Mouse (Mus musculus): Measurements from ENCODE around the gene Bcl7c. TPM values are rescaled to one million over a fixed set of nuclear protein-coding genes. Genes with fewer than 3 reads are reported as not detected.
A peak's percentile ranks its signal among the peaks of the same experiment; 100 is the strongest.

Bcl7c gene
- polyA plus RNA-seq, 1 experiment from 2014 or later = 34.5 TPM

DNA sequence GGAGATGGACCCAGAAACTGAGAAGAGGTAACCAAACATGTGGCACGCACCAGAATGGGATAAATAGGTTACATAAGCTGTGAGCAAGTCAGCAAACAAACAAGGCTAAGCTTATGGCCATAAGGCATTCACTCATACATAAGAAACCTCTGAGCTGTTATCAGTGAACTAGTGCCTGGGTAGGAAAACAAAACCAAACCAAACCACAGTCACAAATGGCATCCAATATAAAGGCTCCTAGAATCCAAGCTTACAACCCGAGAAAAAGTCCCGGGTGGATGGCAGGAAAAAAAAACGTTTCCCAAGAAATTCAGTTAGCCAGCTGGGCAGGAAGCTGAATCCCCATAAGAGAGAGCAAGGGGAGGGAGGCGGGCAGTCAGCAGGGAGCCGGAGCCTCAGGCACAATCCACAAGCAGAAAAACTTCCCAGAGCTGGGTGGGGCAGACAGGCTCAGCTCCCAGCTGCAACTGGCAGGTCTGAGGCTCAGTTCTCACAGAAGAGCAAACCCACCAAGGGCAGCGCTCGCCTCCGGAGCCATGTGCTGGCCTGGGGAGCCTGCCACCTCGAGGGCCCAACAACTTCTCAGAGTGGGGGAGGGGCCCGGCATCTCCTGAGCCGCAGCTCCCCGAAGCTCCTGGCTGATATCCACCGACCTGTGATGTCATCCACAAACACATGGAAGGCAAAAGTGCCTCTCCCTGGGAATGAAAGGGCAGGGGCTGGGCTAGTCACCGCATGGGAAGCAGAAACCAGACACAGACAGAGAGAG lies 17.3 kb downstream of the Bcl7c start:
- Histone ChIP-seq H3K4me1 (ENCODE audit: control insufficient read depth, insufficient read depth, low read length) (peaks cover 10% of the 10 kb centered on the region; the same call in 1 of the 2 replicates), H3K27ac (ENCODE audit: low read length) (peak overlapping the region; percentile 94), H3K9ac (ENCODE audit: low read depth, low read length) (peak overlapping the region; percentile 71), H3K36me3 (ENCODE audit: control insufficient read depth, insufficient read depth, low read length) (no peaks in the 10 kb centered on the region), H3K4me3 (ENCODE audit: low read length) (peak overlapping the region; percentile 45), H3K9me3 (ENCODE audit: control insufficient read depth, low read length) (no peaks in the 10 kb centered on the region), H3K27me3 (replicated peaks; ENCODE audit: control insufficient read depth, insufficient read depth, low read length) (no peaks in the 10 kb centered on the region), H3K4me2 (ENCODE audit: low read depth, low read length) (peak overlapping the region; percentile 76)
- WGBS = 3% methylated on average over 15 of the region's 15 CpGs
- ATAC-seq = peak; percentile 92

DNA sequence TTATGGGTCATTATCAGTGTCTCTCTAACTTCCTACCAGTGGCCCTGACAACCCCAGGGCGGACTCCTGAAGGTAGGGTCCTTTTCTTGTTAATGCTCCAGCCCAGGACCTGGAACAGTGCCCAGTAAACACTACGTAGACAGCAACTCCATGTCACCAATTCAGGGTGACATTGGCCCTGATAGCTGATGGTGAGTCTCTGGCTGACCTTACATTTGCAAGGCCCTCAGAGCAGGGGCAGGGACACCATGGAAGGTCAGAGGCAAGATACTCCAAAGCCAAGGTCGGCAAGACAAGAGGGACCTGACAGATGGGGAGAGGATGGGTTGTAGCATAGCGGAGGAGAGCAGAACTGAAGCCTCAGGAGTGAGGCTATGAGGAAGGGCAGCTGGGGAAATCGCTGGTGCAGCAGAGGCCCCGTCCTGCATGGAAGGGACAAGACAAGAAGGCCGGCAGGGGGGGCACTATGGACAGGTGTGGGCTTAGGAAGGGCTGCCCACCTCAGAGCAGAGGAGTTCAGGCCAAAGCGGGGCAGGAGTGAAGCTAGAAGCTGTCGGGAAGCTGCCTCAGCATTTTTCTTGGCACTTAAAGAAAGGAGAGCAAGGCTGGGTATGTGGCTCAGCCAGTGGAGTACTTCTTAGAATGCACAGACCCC lies 19.0 kb downstream of the Bcl7c start:
- H3K4me3 ChIP-seq (ENCODE audit: low read length) = no peak overlapping the region
- no peak overlapping the region for H3K27ac ChIP-seq (ENCODE audit: low read length)
- ATAC-seq = no peak
- 74% methylated on average over 9 of the region's 9 CpGs for WGBS
- H3K27me3 ChIP-seq (replicated peaks; ENCODE audit: control insufficient read depth, insufficient read depth, low read length) = no peaks in the 10 kb centered on the region
- 0 out of 2 replicates have a peak overlapping the region, but pooled peaks have one; percentile 12 for H3K9ac ChIP-seq (ENCODE audit: low read depth, low read length)
- H3K4me2 ChIP-seq (ENCODE audit: low read depth, low read length) = no peak overlapping the region
- peaks cover 22% of the 10 kb centered on the region for H3K4me1 ChIP-seq (ENCODE audit: control insufficient read depth, insufficient read depth, low read length)
- no peaks in the 10 kb centered on the region for H3K9me3 ChIP-seq (ENCODE audit: control insufficient read depth, low read length)
- H3K36me3 ChIP-seq (ENCODE audit: control insufficient read depth, insufficient read depth, low read length) = no peaks in the 10 kb centered on the region

DNA sequence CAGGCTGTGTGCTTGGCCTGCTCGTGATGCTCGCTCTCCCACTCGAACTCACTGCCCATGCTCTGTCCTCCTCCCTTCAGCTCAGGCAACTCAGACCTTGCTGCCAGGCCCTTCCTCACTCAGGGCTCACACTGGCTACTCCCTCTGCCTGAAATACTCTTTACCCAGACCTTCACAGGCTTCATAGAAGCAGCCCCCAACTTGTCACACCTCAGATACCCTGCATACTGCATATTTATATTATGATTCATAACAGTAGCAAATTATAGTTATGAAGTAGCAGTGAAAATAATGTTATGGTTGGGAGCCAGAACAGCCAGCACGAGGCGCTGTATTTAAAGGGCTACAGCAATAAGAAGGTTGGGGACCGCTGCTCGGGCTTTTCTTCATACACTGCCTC lies 19.8 kb downstream of the Bcl7c start:
- no peak overlapping the region for H3K4me2 ChIP-seq (ENCODE audit: low read depth, low read length)
- WGBS = 85% methylated on average over 7 of the region's 7 CpGs
- no peaks in the 10 kb centered on the region for H3K9me3 ChIP-seq (ENCODE audit: control insufficient read depth, low read length)

DNA sequence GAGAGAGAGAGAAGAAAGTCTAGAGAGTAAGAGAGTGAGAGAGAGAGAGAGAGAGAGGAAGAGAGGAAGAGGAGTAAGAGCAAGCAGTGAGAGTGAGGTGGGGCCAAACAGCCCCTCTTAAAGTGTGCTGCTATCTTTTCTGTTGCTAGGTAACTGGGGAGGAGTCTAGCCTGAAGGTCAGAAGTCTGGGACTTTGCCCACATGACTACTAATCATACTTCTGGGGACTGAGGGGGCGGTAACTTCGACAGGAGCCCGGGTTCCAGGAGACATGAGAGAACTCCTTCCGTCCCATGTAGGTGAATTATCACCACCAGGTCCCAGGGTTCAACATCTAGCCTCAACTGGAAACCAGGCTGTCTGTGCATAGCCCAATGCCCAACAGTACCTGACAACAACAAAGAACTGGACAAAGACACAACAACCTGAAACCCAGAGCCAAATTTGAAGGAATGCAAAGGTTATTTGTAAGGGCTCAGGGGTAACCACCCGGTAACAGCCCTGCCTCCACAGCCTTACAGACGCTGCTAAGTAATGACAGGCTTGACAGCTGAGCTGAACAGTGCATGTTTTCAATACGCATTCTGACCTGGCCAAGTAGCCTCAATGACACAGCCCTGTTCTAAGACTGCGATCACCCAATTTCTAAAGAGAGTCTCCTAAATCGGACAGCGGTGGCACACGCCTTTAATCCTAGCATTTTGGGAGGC lies 21.8 kb downstream of the Bcl7c start:
- peak; percentile 50; the same call in 1 of the 2 replicates for ATAC-seq
- Histone ChIP-seq H3K9ac (ENCODE audit: low read depth, low read length) (no peak overlapping the region), H3K4me1 (ENCODE audit: control insufficient read depth, insufficient read depth, low read length) (peaks cover 25% of the 10 kb centered on the region), H3K27ac (ENCODE audit: low read length) (peak overlapping the region; percentile 14; the same call in 1 of the 2 replicates), H3K4me3 (ENCODE audit: low read length) (no peak overlapping the region), H3K36me3 (ENCODE audit: control insufficient read depth, insufficient read depth, low read length) (no peaks in the 10 kb centered on the region), H3K9me3 (ENCODE audit: control insufficient read depth, low read length) (no peaks in the 10 kb centered on the region), H3K4me2 (ENCODE audit: low read depth, low read length) (no peak overlapping the region), H3K27me3 (replicated peaks; ENCODE audit: control insufficient read depth, insufficient read depth, low read length) (no peaks in the 10 kb centered on the region)
- WGBS = 62% methylated on average over 11 of the region's 11 CpGs

More for the DNA sequence above, 19.8 kb downstream of the Bcl7c start:
- no peak overlapping the region for H3K27ac ChIP-seq (ENCODE audit: low read length)
- no peaks in the 10 kb centered on the region for H3K36me3 ChIP-seq (ENCODE audit: control insufficient read depth, insufficient read depth, low read length)
- no peak for ATAC-seq
- peaks cover 22% of the 10 kb centered on the region for H3K4me1 ChIP-seq (ENCODE audit: control insufficient read depth, insufficient read depth, low read length)
- no peaks in the 10 kb centered on the region for H3K27me3 ChIP-seq (replicated peaks; ENCODE audit: control insufficient read depth, insufficient read depth, low read length)
- H3K4me3 ChIP-seq (ENCODE audit: low read length) = no peak overlapping the region
- no peak overlapping the region for H3K9ac ChIP-seq (ENCODE audit: low read depth, low read length)

DNA sequence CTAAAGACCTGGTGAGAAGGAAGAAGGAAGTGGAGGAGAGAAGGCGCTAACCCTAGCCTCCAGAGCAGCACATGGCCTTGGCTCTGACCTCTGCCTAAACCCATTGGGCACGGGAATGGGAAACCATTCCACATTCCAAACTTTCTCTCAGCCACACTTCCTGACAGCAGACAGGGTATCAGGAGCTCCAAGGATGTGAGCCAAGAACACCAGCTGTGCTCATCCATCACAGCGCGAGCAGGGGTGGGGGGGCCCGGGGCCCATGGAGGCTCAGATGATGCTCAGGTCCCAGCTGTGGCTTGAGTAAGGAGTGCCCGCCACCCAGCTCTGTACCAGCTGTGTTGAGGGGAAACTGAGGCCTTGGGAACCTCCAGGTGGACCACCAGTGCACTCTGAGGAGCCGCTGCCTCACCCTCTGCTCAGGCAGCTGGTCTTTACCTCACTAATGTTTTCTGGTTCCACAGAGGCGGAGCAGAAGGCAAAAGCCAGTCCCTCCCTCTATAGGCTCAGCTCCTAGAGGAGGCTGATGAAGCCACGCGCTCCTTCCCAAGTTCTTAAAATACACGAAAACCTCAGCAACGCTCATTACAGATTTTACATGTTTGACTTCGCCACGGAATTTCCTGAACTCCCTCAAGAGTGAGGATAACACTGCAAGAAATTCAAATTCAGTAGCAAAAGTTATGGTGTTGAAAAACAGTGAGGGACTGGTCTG lies 23.3 kb downstream of the Bcl7c start:
- Histone ChIP-seq H3K4me1 (ENCODE audit: control insufficient read depth, insufficient read depth, low read length) (peaks cover 22% of the 10 kb centered on the region), H3K4me2 (ENCODE audit: low read depth, low read length) (0 out of 2 replicates have a peak overlapping the region, but pooled peaks have one; percentile 3), H3K9ac (ENCODE audit: low read depth, low read length) (no peak overlapping the region), H3K27ac (ENCODE audit: low read length) (no peak overlapping the region), H3K27me3 (replicated peaks; ENCODE audit: control insufficient read depth, insufficient read depth, low read length) (no peaks in the 10 kb centered on the region), H3K9me3 (ENCODE audit: control insufficient read depth, low read length) (no peaks in the 10 kb centered on the region), H3K36me3 (ENCODE audit: control insufficient read depth, insufficient read depth, low read length) (no peaks in the 10 kb centered on the region), H3K4me3 (ENCODE audit: low read length) (no peak overlapping the region)
- WGBS = 59% methylated on average over 14 of the region's 14 CpGs
- ATAC-seq = peak; percentile 34; the same call in 1 of the 2 replicates

DNA sequence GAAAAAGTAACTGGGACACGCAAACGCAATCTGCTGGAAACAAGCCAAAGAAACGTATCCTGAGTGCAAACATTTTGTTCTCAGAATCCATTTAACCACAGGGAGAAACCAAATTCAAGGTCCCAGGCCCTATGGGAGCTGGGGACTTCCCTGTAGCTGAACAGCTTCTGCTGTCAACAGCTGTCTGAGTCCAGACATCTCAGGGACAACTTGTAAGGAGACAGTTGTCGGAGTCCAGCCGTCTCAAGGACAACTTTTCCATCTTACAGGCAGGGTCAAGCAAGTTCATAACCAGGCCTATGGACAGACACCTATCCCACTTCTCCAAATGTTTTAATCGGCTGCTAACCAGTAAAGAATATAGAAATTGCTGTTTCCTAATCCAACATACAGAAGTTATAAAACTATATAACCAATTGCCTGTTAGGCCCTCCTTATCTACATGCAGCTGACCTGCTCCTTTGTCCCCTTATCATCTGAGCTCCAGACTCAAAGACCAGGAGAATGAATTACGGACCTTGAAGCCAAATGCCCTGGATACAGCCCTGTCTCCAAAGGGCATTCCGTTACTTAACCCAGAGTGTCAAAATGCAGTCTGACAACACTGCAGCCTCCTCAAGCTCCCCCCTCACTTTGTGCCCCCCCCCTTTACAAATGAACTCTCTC lies 26.7 kb downstream of the Bcl7c start:
- Histone ChIP-seq H3K27me3 (replicated peaks; ENCODE audit: control insufficient read depth, insufficient read depth, low read length) (no peaks in the 10 kb centered on the region), H3K4me1 (ENCODE audit: control insufficient read depth, insufficient read depth, low read length) (peaks cover 18% of the 10 kb centered on the region), H3K27ac (ENCODE audit: low read length) (no peak overlapping the region), H3K9me3 (ENCODE audit: control insufficient read depth, low read length) (no peaks in the 10 kb centered on the region), H3K36me3 (ENCODE audit: control insufficient read depth, insufficient read depth, low read length) (no peaks in the 10 kb centered on the region), H3K9ac (ENCODE audit: low read depth, low read length) (no peak overlapping the region), H3K4me3 (ENCODE audit: low read length) (no peak overlapping the region), H3K4me2 (ENCODE audit: low read depth, low read length) (no peak overlapping the region)
- no peak for ATAC-seq
- 64% methylated on average over 8 of the region's 8 CpGs for WGBS

DNA sequence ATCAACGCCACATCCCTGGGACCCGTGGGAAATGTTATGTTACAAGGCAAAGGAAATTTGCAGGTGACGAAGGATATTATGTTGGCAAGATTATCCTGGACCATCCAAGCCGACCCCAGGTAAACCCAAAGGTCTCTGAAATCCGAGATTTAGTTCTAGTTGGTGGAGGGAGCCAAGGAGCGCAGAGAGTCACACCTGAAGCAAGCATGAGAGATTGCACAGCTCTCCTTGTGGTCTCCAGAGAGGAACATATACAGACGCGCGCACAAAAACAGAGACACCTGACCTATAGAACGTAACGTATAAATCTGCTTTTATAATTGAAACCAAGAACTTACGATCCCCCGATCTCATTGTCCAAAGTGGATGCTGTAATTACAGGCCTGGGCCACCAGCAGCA lies 28.2 kb downstream of the Bcl7c start:
- 87% methylated on average over 13 of the region's 13 CpGs for WGBS
- Histone ChIP-seq H3K4me2 (ENCODE audit: low read depth, low read length) (no peak overlapping the region), H3K36me3 (ENCODE audit: control insufficient read depth, insufficient read depth, low read length) (no peaks in the 10 kb centered on the region), H3K9ac (ENCODE audit: low read depth, low read length) (no peak overlapping the region), H3K9me3 (ENCODE audit: control insufficient read depth, low read length) (no peaks in the 10 kb centered on the region), H3K4me1 (ENCODE audit: control insufficient read depth, insufficient read depth, low read length) (peaks cover 9% of the 10 kb centered on the region), H3K4me3 (ENCODE audit: low read length) (no peak overlapping the region), H3K27ac (ENCODE audit: low read length) (no peak overlapping the region), H3K27me3 (replicated peaks; ENCODE audit: control insufficient read depth, insufficient read depth, low read length) (no peaks in the 10 kb centered on the region)
- no peak for ATAC-seq

DNA sequence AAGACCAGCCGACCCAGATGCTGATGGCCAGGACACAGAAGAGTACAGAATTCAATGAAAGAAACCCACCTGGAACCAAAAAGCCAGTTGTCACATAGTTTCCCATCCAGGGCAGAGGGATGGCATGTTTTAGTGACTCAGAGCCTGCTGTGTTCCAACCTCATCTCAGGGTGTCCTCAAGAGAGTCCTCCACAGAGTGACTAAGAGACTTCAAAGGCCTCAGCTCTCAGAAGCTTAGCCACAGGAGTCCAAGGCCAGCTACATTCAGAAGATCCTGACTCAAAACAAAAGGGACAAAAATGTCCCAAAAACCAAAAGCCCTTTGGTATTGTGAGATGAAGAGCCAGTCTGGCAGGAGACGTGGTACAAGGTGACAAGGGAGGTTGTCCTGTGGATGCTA lies 29.9 kb downstream of the Bcl7c start:
- H3K9ac ChIP-seq (ENCODE audit: low read depth, low read length) = no peak overlapping the region
- H3K4me2 ChIP-seq (ENCODE audit: low read depth, low read length) = no peak overlapping the region
- no peak overlapping the region for H3K27ac ChIP-seq (ENCODE audit: low read length)
- no peak for ATAC-seq
- H3K9me3 ChIP-seq (ENCODE audit: control insufficient read depth, low read length) = no peaks in the 10 kb centered on the region
- no peaks in the 10 kb centered on the region for H3K36me3 ChIP-seq (ENCODE audit: control insufficient read depth, insufficient read depth, low read length)
- H3K4me1 ChIP-seq (ENCODE audit: control insufficient read depth, insufficient read depth, low read length) = 0 out of 2 replicates have a peak, but pooled peaks cover 4% of the 10 kb centered on the region
- H3K27me3 ChIP-seq (replicated peaks; ENCODE audit: control insufficient read depth, insufficient read depth, low read length) = no peaks in the 10 kb centered on the region
- WGBS = 84% methylated on average over 2 of the region's 2 CpGs
- H3K4me3 ChIP-seq (ENCODE audit: low read length) = no peak overlapping the region
